Mouse (Mus musculus): Measurements from ENCODE around the gene Gm3880.
"Not testable (repeated sequence)": the region's sequence is repeated elsewhere in the genome, so short reads cannot be mapped to it uniquely, and the experiment has no call there.

GRCm38 (mm10) chrX:102700636-102701035, 13.9 kb upstream of the Gm3880 start:
- not testable (repeated sequence) for TF ChIP-seq POLR2A (IDR thresholded peaks at IDR 0.05; ENCODE audit: insufficient read depth, low read length); CTCF (IDR thresholded peaks at IDR 0.05; ENCODE audit: low read depth, low read length); EP300 (IDR thresholded peaks at IDR 0.05; ENCODE audit: insufficient read depth, low read depth, low read length)

All from ES-Bruce4 (cell line).